8 mouse cellular contexts compared by ENCODE assay signal in the genomic region with DNA sequence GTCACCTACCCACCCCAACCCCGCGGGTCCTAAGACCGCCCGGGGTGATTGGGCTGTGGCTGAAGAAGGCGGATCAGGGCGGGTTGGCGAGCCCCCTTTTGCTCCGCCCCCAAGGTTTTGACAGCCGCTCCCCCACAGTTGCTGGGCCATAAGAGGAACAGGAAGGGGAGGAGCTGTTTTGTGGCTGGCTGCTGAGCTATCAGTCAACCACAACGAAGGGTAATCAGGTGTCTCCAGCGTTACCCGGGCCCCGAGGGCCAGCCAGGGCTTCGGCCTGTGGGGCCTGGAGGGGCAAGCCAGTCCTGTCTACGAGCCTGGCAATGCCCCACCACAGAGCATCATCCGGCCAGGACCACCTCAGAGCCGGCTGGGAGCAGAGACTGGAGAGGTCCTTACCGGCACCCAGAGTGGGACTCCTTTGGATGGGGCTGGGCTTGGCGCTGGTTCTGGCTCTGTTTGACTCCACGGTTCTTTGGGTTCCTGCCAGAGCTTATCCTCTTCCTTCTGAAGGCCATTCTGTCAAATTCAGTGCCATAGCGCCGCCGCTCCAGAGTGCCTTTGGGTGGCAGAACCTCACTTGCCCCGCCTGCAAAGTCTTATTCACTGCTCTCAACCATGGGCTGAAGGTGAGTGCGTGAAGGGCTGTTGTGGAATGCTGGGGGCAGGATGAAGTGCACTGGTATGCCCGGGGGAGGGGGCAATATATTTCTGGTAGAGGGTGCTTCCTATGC. TPM values are rescaled to one million over a fixed set of nuclear protein-coding genes. Genes with fewer than 3 reads are reported as not detected.
DNase-seq lines count a peak whose midpoint lies in the region; ATAC-seq lines count a peak whose summit lies in the region.

A gene (plus strand): TSS at position 149 of the 731 bp plus-strand sequence.

- H3K9me3 ChIP-seq in embryonic facial prominence, embryonic 14.5 days (ENCODE audit: control insufficient read depth, low read length), result no peaks in the 10 kb centered on the region
- H3K9me3 ChIP-seq in kidney, embryonic 14.5 days (ENCODE audit: control insufficient read depth, low read length), result no peaks in the 10 kb centered on the region
- H3K9me3 ChIP-seq in limb, embryonic 15.5 days, result no peaks in the 10 kb centered on the region

- no peaks in the 10 kb centered on the region for H3K27me3 ChIP-seq in embryonic facial prominence, embryonic 14.5 days (replicated peaks; ENCODE audit: control insufficient read depth, insufficient read depth, low read length)
- no peaks in the 10 kb centered on the region for H3K27me3 ChIP-seq in kidney, embryonic 14.5 days (ENCODE audit: control insufficient read depth, insufficient read depth, low read length)
- H3K27me3 ChIP-seq in limb, embryonic 15.5 days, result no peaks in the 10 kb centered on the region

- DNase-seq in 3T3-L1 (ENCODE audit: low read depth, low spot score), result peak; percentile 91
- DNase-seq in adrenal gland, postnatal 4 days (ENCODE audit: low spot score in 2 of 2), result peak; percentile 62 to 79
- peak; percentile 96 for DNase-seq in embryonic facial prominence, embryonic 14.5 days (ENCODE audit: low spot score)
- peak; percentile 94 for DNase-seq in heart, adult 8-10 months (ENCODE audit: low spot score)
- peak; percentile 38 to 66 for DNase-seq in monocyte, adult 2 months (ENCODE audit: low read depth in 1 of 2, low spot score in 2 of 2)
- peak; percentile 93 to 94 for DNase-seq in spleen, postnatal 36 days (ENCODE audit: low spot score in 2 of 2)

- 5% methylated on average over 19 of the region's 26 CpGs for WGBS in embryonic facial prominence, embryonic 14.5 days
- WGBS in kidney, embryonic 14.5 days, result 3% methylated on average over 26 of the region's 26 CpGs
- WGBS in limb, embryonic 15.5 days, result 3% methylated on average over 26 of the region's 26 CpGs

- peaks cover 8% of the 10 kb centered on the region for H3K4me1 ChIP-seq in embryonic facial prominence, embryonic 14.5 days (ENCODE audit: control insufficient read depth, insufficient read depth, low read length)
- peaks cover 10% of the 10 kb centered on the region; the same call in 1 of the 2 replicates for H3K4me1 ChIP-seq in kidney, embryonic 14.5 days (ENCODE audit: control insufficient read depth, insufficient read depth, low read length)
- peaks cover 15% of the 10 kb centered on the region for H3K4me1 ChIP-seq in limb, embryonic 15.5 days

- peak within 1 kb of the TSS; percentile 71 for H3K9ac ChIP-seq in embryonic facial prominence, embryonic 14.5 days (ENCODE audit: low read depth, low read length)
- H3K9ac ChIP-seq in kidney, embryonic 14.5 days (ENCODE audit: low read depth, low read length), result peak within 1 kb of the TSS; percentile 69
- peak within 1 kb of the TSS; percentile 70 for H3K9ac ChIP-seq in limb, embryonic 15.5 days

- H3K4me3 ChIP-seq in embryonic facial prominence, embryonic 14.5 days (ENCODE audit: low read depth, low read length), result peak within 1 kb of the TSS; percentile 54
- H3K4me3 ChIP-seq in kidney, embryonic 14.5 days (ENCODE audit: low read length), result peak within 1 kb of the TSS; percentile 67
- H3K4me3 ChIP-seq in limb, embryonic 15.5 days, result peak within 1 kb of the TSS; percentile 76

- H3K36me3 ChIP-seq in embryonic facial prominence, embryonic 14.5 days (ENCODE audit: control insufficient read depth, insufficient read depth, low read length), result peaks cover 18% of the 10 kb centered on the region
- peaks cover 17% of the 10 kb centered on the region for H3K36me3 ChIP-seq in kidney, embryonic 14.5 days (ENCODE audit: control insufficient read depth, insufficient read depth, low read length)
- H3K36me3 ChIP-seq in limb, embryonic 15.5 days, result peaks cover 22% of the 10 kb centered on the region

- peak; percentile 92 for ATAC-seq in embryonic facial prominence, embryonic 14.5 days (ENCODE audit: low read depth)
- peak; percentile 96 for ATAC-seq in kidney, embryonic 14.5 days (ENCODE audit: low FRiP score, low TSS enrichment)
- peak; percentile 85 for ATAC-seq in limb, embryonic 15.5 days (ENCODE audit: insufficient number of reproducible peaks, low FRiP score, low TSS enrichment, low read depth)

- H3K27ac ChIP-seq in embryonic facial prominence, embryonic 14.5 days (replicated peaks; ENCODE audit: low read depth, low read length), result peak within 1 kb of the TSS; percentile 42; the same call in 1 of the 2 replicates
- H3K27ac ChIP-seq in kidney, embryonic 14.5 days (ENCODE audit: low read depth, low read length), result no peak within 1 kb of the TSS
- peak within 1 kb of the TSS; percentile 65; the same call in 1 of the 2 replicates for H3K27ac ChIP-seq in limb, embryonic 15.5 days

- H3K4me2 ChIP-seq in embryonic facial prominence, embryonic 14.5 days (ENCODE audit: low read depth, low read length), result peak within 1 kb of the TSS; percentile 82
- H3K4me2 ChIP-seq in kidney, embryonic 14.5 days (replicated peaks; ENCODE audit: low read depth, low read length), result peak within 1 kb of the TSS; percentile 67
- peak within 1 kb of the TSS; percentile 82 for H3K4me2 ChIP-seq in limb, embryonic 15.5 days

RNA-seq across cellular contexts. Expression of the gene that starts here (rescaled TPM):
- total RNA-seq in adrenal gland, postnatal 4 days (2021), result 10 to 100 TPM; 39.4 to 40.3 TPM
- 51.8 and 54.6 TPM in 2 replicates for polyA plus RNA-seq in embryonic facial prominence, embryonic 14.5 days (2014; fragmentation: Nextera tagmentation; extraction: Ambion mirVana)
- 100 to 1,000 TPM; 168 to 182 (median 178) TPM for total RNA-seq in heart, adult 8-10 months (2022)
- polyA plus RNA-seq in kidney, embryonic 14.5 days (2014; fragmentation: Nextera tagmentation; extraction: Ambion mirVana), result 35.2 and 45.7 TPM in 2 replicates
- polyA plus RNA-seq in limb, embryonic 15.5 days (2015; fragmentation: Nextera tagmentation; extraction: Ambion mirVana), result 62.6 and 65.0 TPM in 2 replicates

Comparison
In these comparisons a context has a peak if more than half of its experiments do, and no peak if none do; other contexts are left out.
1. RNA of the gene that starts here (total RNA-seq): 168 to 182 TPM in heart, adult 8-10 months; 39.4 to 40.3 TPM in adrenal gland, postnatal 4 days; every median in the first group is over 4 times any median in the second.
2. Peak in every context shown above with its lines, with median percentiles within 50 percentile points of each other: DNase-seq, ATAC-seq, H3K4me2 ChIP-seq, H3K4me3 ChIP-seq and H3K9ac ChIP-seq.